In the genomic region with DNA sequence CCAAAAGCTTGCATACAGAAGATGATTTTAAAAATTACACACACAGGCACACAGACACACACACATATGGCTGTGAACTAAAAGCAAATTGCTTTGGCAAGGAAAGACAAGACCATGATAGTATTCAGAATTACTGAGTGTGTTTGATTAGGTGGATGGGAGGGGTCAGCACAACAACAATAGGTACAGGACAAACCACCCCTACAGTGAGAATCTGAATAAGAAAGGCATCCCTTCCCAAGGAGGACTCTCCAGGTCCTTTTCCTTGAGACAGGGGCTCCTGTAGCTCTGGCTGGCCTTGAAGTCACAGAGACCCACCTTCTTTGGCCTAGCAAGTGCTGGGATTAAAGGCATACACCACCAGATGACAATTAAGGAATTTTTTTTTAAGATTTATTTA, we compare ENCODE assay signal across 21 mouse cellular contexts.
DNase-seq lines count a peak whose midpoint lies in the region; ATAC-seq and TF ChIP-seq lines count a peak whose summit lies in the region.
"Had no signal": no experiment of that assay in that cellular context is flagged by ENCODE, and none has a peak within 500 bp of the region (broad histone marks: within the 10 kb centered on the region; RNA-seq: fewer than 3 reads in every experiment).

No protein-coding gene starts in this region.

- ATAC-seq in kidney, embryonic 14.5 days (ENCODE audit: low FRiP score, low TSS enrichment): no peak
- ATAC-seq: activated CD4-positive, CD25-positive, alpha-beta regulatory T cell, adult 4 months; forebrain, embryonic 14.5 days; forebrain, embryonic 16.5 days had no signal

- H3K27ac ChIP-seq in ES-Bruce4 (ENCODE audit: insufficient read depth, low read length) (peak overlapping the region; percentile 67), ES-E14 (ENCODE audit: insufficient read depth, low read depth, low read length, poor library complexity, severe bottlenecking) (peak overlapping the region; percentile 36; the same call in 1 of the 2 replicates)
- H3K27ac ChIP-seq in kidney, embryonic 14.5 days (ENCODE audit: low read depth, low read length): no peak overlapping the region
- H3K27ac ChIP-seq: embryonic facial prominence, embryonic 10.5 days; embryonic facial prominence, embryonic 12.5 days had no signal

- H3K36me3 ChIP-seq in E14TG2a.4 (ENCODE audit: insufficient read depth, low read length) (peaks cover 64% of the 10 kb centered on the region), ES-Bruce4 (ENCODE audit: control insufficient read depth, insufficient read depth, low read length, poor library complexity, severe bottlenecking) (peaks cover 27% of the 10 kb centered on the region), ES-E14 (ENCODE audit: control insufficient read depth, insufficient read depth, low read length, poor library complexity, severe bottlenecking) (peaks cover 9% of the 10 kb centered on the region)
- H3K36me3 ChIP-seq in kidney, embryonic 14.5 days (ENCODE audit: control insufficient read depth, insufficient read depth, low read length): peaks cover 6% of the 10 kb centered on the region; the same call in 1 of the 2 replicates

- no peak for TF ChIP-seq POLR2A in ES-Bruce4 (IDR thresholded peaks at IDR 0.05; ENCODE audit: insufficient read depth, low read length)

- H3K9ac ChIP-seq in ES-Bruce4 (ENCODE audit: low read depth, poor library complexity, severe bottlenecking): no peak overlapping the region
- no peak overlapping the region for H3K9ac ChIP-seq in ES-E14 (ENCODE audit: insufficient read depth, low read depth, low read length, poor library complexity, severe bottlenecking)
- no peak overlapping the region for H3K9ac ChIP-seq in kidney, embryonic 14.5 days (ENCODE audit: low read depth, low read length)
- H3K9ac ChIP-seq: embryonic facial prominence, embryonic 12.5 days had no signal

- peak overlapping the region; percentile 11; the same call in 1 of the 2 replicates for H3K4me3 ChIP-seq in E14TG2a.4 (replicated peaks; ENCODE audit: low read length)
- no peak overlapping the region for H3K4me3 ChIP-seq in ES-Bruce4 (ENCODE audit: low read depth, low read length)
- H3K4me3 ChIP-seq in ES-E14 (ENCODE audit: insufficient read depth in 1 of 2, low read depth in 1 of 2, low read length in 2 of 2, poor library complexity in 1 of 2, severe bottlenecking in 1 of 2): no peak overlapping the region
- H3K4me3 ChIP-seq in kidney, embryonic 14.5 days (ENCODE audit: low read length): no peak overlapping the region
- H3K4me3 ChIP-seq: embryonic facial prominence, embryonic 10.5 days; embryonic facial prominence, embryonic 12.5 days had no signal

- in situ Hi-C loops in ES-E14 (cut with MboI; ENCODE audit: low sequenced_read_pairs in 2 of 2, unreplicated experiment in 2 of 2): no loop called here

- no peak for TF ChIP-seq CTCF in E14TG2a.4 (conservative IDR thresholded peaks at IDR 0.05; ENCODE audit: low read length)
- TF ChIP-seq CTCF in ES-Bruce4 (IDR thresholded peaks at IDR 0.05; ENCODE audit: low read depth, low read length): no peak

- H3K4me1 ChIP-seq in E14TG2a.4 (replicated peaks; ENCODE audit: low read depth, low read length) (peaks cover 85% of the 10 kb centered on the region), ES-Bruce4 (ENCODE audit: control insufficient read depth, insufficient read depth, low read length) (peaks cover 10% of the 10 kb centered on the region), ES-E14 (ENCODE audit: control insufficient read depth in 2 of 2, insufficient read depth in 2 of 2, low read length in 2 of 2, poor library complexity in 1 of 2) (peaks cover 11 to 40% of the 10 kb centered on the region in 2 experiments)
- H3K4me1 ChIP-seq in kidney, embryonic 14.5 days (ENCODE audit: control insufficient read depth, insufficient read depth, low read length): no peaks in the 10 kb centered on the region
- H3K4me1 ChIP-seq: embryonic facial prominence, embryonic 10.5 days had no signal

- H3K4me2 ChIP-seq in kidney, embryonic 14.5 days (replicated peaks; ENCODE audit: low read depth, low read length): no peak overlapping the region
- H3K4me2 ChIP-seq: embryonic facial prominence, embryonic 12.5 days had no signal

- no peaks in the 10 kb centered on the region for H3K9me3 ChIP-seq in E14TG2a.4 (ENCODE audit: low read length)
- no peaks in the 10 kb centered on the region for H3K9me3 ChIP-seq in ES-Bruce4 (replicated peaks; ENCODE audit: control insufficient read depth, insufficient read depth, low read length, poor library complexity, severe bottlenecking)
- H3K9me3 ChIP-seq in ES-E14 (ENCODE audit: control insufficient read depth, insufficient read depth, low read depth, low read length): no peaks in the 10 kb centered on the region
- H3K9me3 ChIP-seq in kidney, embryonic 14.5 days (ENCODE audit: control insufficient read depth, low read length): no peaks in the 10 kb centered on the region
- H3K9me3 ChIP-seq: embryonic facial prominence, embryonic 10.5 days; embryonic facial prominence, embryonic 12.5 days had no signal

- DNase-seq in ES-E14 (ENCODE audit: low read depth, low spot score) (peak; percentile 66), WW6 (ENCODE audit: low read depth, low spot score) (peak; percentile 29)
- DNase-seq in layer of hippocampus, adult 9-11 months: no peak
- DNase-seq in lung, postnatal 25 days (ENCODE audit: low spot score): no peak
- DNase-seq in urinary bladder, postnatal 36 days (ENCODE audit: low spot score in 2 of 2): no peak
- DNase-seq: adrenal gland, adult 8-10 months; adrenal gland, postnatal 14 days; adrenal gland, postnatal 36 days; cerebellum, adult 11-12 months; cerebellum, adult 2 months; cerebellum, adult 9-10 months; cerebellum, postnatal 10 days; cerebellum, postnatal 25 days had no signal

- H3K27me3 ChIP-seq in E14TG2a.4 (ENCODE audit: insufficient read depth, low read length): no peaks in the 10 kb centered on the region
- H3K27me3 ChIP-seq in ES-Bruce4 (ENCODE audit: control insufficient read depth, insufficient read depth, low read length, poor library complexity, severe bottlenecking): no peaks in the 10 kb centered on the region
- H3K27me3 ChIP-seq in kidney, embryonic 14.5 days (ENCODE audit: control insufficient read depth, insufficient read depth, low read length): no peaks in the 10 kb centered on the region
- H3K27me3 ChIP-seq: embryonic facial prominence, embryonic 12.5 days had no signal

- TF ChIP-seq EP300 in ES-Bruce4 (IDR thresholded peaks at IDR 0.05; ENCODE audit: insufficient read depth, low read depth, low read length): 0 out of 2 replicates have a peak, but pooled peaks have one; percentile 44

TF ChIP-seq in ES-E14, 5 proteins besides CTCF, POLR2A, EP300 and RAD21:
- no peak for TF ChIP-seq ZNF384 (IDR thresholded peaks at IDR 0.05; ENCODE audit: low read depth, low read length)
- no peak for TF ChIP-seq MAFK (IDR thresholded peaks at IDR 0.05; ENCODE audit: insufficient read depth, low read depth, low read length)
- no peak for TF ChIP-seq CHD2 (IDR thresholded peaks at IDR 0.05; ENCODE audit: low read depth, low read length)
- TF ChIP-seq HCFC1 (IDR thresholded peaks at IDR 0.05; ENCODE audit: borderline replicate concordance, insufficient read depth, low read length): no peak
- no peak for TF ChIP-seq ZC3H11A (IDR thresholded peaks at IDR 0.05; ENCODE audit: borderline replicate concordance, low read depth, low read length)
TF ChIP-seq in ES-E14: peak in this region for 0.

Comparison
In these comparisons a context has a peak if more than half of its experiments do, and no peak if none do; other contexts are left out.
1. DNase-seq: peak in ES-E14 (single experiment) and WW6 (single experiment); none in layer of hippocampus, adult 9-11 months (single experiment), lung, postnatal 25 days (single experiment) and urinary bladder, postnatal 36 days (0 of 2).